In the genomic region with DNA sequence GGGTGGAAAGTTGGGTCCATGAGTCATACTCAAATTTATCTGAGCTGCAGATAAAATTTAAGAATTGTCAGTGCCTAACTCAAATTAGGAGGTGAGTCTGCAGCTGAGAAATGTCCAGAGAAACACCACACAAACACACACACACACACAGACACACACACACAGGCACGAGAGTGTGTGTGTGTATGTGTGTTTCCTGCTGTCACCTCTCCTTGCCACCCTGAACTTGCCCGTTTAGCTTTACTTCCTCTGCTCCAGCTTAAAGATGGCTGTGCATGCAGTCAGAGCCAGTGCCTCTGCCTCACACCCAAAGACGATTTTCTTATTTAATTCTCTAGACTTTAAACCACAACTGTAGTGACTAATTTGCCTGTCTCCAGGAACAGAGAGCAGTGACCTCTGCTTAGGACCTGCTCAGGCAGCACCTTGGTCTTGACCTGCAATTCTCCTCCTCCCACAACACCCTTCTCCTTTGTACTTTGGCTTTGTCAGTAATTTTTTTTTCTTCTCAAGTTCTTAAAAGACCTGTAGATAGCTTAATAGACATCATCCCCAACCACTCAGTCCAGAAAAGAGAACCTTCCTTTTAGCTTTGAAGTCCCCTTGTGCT, we compare ENCODE assay signal across 13 mouse cellular contexts.
"Had no signal": no experiment of that assay in that cellular context is flagged by ENCODE, and none has a peak within 500 bp of the region (broad histone marks: within the 10 kb centered on the region; RNA-seq: fewer than 3 reads in every experiment).

No protein-coding gene starts in this region.

- H3K27me3 ChIP-seq: intestine, embryonic 15.5 days; liver, embryonic 15.5 days had no signal

- H3K36me3 ChIP-seq: intestine, embryonic 15.5 days; limb, embryonic 10.5 days; liver, embryonic 15.5 days; midbrain, embryonic 10.5 days had no signal

- H3K9ac ChIP-seq: intestine, embryonic 15.5 days; liver, embryonic 15.5 days had no signal

- H3K4me3 ChIP-seq: intestine, embryonic 15.5 days; left cerebral cortex, adult 2 months; limb, embryonic 10.5 days; liver, embryonic 15.5 days; midbrain, embryonic 10.5 days; myocyte had no signal

- H3K27ac ChIP-seq: intestine, embryonic 15.5 days; left cerebral cortex, adult 2 months; limb, embryonic 10.5 days; liver, embryonic 15.5 days; midbrain, embryonic 10.5 days had no signal

- ATAC-seq: intestine, embryonic 15.5 days; lung, postnatal 0 days had no signal

- DNase-seq: lung, adult 2 months; lung, postnatal 36 days; midbrain, embryonic 14.5 days; thymus, adult 18-20 months; thymus, postnatal 14 days had no signal

- H3K9me3 ChIP-seq: intestine, embryonic 15.5 days; limb, embryonic 10.5 days; liver, embryonic 15.5 days; midbrain, embryonic 10.5 days had no signal

- H3K4me1 ChIP-seq: intestine, embryonic 15.5 days; limb, embryonic 10.5 days; liver, embryonic 15.5 days had no signal

- H3K4me2 ChIP-seq: intestine, embryonic 15.5 days; liver, embryonic 11.5 days; liver, embryonic 15.5 days had no signal
